Mouse (Mus musculus) adrenal gland, adult 8-10 months (tissue): ENCODE results near the gene Sprr2k. TPM values are rescaled to one million over a fixed set of nuclear protein-coding genes. Genes with fewer than 3 reads are reported as not detected.
"Not testable (repeated sequence)": the region's sequence is repeated elsewhere in the genome, so short reads cannot be mapped to it uniquely, and the experiment has no call there.

Experiments
- DNase-seq: peaks from one replicate; pipeline ENCODE4 v3.0.0; 2022
- total RNA-seq, 4 experiments: library from RNA; stranded (reverse); gene quantifications; 2 replicates each; pipeline ENCODE4 v1.2.4; 2022

Sprr2k gene
- total RNA-seq, result not detected

DNA sequence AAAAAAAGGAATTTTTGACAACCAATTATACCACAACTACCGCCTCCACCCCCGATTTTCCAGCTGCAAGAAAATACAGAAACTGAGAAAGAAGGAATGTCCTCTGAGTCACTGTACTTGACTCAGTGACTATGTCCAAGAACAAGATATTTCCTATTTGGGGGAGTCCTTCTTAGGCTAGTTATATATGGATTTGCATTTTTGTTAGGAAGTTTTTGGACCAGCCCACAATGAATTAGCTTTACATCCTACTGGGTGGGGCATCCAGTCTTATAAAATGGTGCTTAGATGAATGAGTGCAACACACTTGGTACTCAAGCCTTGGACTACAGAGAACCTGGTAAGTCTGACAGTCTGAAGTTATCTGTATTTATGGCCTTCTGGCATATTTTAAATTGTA, at the start of gene Sprr2k:
Gene Sprr2k (plus strand): TSS at position 301 of the 400 bp plus-strand sequence.
- no peak for DNase-seq

DNA sequence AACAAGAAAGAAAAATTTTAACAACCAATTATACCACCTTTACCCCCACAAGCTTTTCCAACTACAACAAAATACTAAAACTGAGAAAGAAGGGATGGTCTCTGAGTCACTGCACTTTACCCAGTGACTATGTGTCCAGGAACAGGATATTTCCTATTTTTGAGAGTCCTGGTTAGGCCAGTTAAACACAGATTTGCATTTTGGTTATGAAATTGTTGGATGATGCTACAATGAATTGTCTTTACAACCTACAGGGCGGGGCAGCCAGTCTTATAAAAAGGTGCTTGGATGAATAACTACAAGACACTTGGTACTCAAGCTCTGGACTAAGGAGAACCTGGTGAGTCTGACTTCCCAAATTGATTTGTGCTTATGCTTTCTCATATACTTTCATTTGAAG, 47.0 kb upstream of the Sprr2k start, which contains the start of gene Sprr2h:
Gene Sprr2h (plus strand): TSS at position 301 of the 400 bp plus-strand sequence.
- no peak for DNase-seq

DNA sequence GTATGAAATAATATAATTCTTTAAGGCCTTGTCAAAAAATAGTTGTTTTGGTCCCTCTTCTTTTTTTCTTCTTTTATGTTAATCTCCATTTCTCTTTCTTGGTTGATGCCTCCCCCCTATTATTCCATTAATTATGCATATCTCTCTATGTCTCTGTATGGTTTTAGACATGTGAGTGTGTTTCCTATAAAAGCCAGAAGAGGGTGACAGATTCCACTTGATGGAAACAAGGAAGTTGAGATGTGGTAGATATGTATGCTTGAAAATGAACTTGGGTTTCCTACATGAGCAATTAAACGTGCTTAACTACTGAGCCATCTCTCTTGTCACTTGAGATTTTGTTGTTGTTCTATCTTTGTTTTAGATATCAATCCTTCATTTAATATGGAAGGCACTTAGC, 38.1 kb upstream of the Sprr2k start:
- DNase-seq, result no peak

DNA sequence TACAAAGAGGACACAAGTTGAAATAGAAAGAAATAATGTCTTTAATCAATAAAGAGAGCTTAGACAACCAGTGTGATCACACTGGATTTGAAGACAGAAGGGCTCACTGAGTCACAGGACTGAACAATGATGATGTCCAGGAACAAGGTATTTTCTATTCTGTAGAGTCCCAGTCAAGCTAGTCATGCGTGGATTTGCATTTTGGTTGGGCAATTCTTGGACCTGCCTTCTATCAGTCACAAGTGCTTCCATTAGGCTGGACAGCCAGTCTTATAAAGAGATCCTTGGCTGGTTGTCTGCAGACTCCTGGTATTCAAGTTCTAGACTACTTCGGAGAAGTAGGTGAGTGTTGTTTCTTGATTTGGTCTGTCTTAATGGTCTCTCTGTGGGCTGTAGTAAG, 24.7 kb upstream of the Sprr2k start, which contains the start of gene Sprr2i:
Gene Sprr2i (plus strand): TSS at position 301 of the 400 bp plus-strand sequence.
- no peak for DNase-seq

DNA sequence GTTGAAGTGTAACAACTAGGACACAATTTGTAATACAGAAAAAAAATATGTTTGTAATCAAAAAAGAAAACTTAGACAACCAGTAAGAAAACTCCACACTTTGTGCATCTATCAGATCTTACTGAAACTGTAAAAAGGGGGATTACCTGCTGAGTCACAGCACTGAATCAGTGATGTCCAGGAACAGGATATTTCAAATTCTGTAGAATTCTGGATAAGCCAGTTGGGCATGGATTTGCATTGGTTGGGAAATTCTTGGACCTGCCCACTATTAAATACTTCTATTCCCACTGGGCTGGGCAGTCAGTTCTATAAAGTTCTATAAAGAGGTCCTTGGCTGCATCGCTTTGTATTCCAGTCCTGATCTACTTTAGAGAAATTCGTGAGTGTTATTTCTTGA, 14.6 kb upstream of the Sprr2k start, which contains the start of gene Sprr2j-ps:
Gene Sprr2j-ps (plus strand): TSS at position 301 of the 400 bp plus-strand sequence.
- no peak for DNase-seq

DNA sequence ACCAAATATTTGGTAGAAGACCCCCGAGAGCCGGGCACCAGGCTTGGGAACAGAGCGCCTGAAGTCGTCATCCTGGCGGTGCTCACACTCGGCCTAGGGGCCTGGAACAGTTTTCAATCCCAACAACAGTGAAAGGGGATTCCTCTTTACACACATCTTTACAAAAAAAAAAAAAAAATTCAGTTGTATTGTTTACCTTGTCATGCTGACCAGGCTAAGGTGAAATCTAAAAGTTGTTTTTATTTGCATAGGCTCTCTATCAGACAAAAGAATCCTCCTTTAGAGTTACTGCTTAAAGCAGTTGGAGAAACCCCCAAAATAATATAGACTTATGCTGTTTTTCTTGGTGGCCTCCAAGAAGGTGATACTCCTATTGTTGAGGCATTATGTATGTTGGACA, 3.1 kb upstream of the Sprr2k start, which contains the start of gene Gm9774:
Gene Gm9774 (minus strand): TSS at position 101 of the 400 bp plus-strand sequence.
- no peak for DNase-seq

DNA sequence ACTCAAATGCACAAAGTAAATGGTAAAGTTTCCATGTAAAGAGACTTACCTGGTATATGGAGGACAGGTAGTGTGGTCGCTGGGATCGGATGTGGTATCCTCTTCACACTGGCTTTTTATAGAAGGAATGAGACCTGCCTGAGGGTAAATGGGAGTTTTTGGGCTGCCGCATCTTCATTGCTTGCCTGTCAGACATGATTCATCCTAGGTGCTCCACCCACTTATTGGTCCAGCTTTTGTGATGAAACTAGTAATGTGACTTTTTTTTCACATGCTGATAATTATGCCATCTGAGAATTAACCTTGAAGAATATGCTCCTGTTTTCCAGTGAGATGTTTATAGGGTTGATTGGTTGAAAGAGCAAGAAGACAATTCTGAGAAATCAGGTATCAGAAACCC, 6.3 kb downstream of the Sprr2k start, which contains the start of gene Sprr1b:
Gene Sprr1b (minus strand): TSS at position 101 of the 400 bp plus-strand sequence.
- DNase-seq, result no peak

DNA sequence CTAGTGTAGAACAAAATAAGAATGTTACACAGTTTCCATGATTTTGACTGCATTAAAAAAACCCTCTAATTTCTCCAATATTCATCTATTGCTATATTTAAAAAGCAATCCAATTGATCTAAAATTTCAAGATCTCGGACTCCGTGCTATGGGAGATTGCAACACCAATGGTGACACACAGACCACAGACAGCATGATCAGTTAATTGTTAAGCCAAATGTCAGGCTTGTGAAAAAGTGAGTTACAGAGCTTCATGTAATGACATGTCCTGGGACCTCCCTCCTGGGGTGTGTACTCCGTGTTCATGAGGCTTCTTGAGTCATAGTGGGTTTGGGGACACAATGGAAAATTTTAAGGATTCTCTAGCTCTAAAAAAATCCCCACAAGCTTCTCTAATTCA, 7.8 kb downstream of the Sprr2k start:
- DNase-seq, result no peak

DNA sequence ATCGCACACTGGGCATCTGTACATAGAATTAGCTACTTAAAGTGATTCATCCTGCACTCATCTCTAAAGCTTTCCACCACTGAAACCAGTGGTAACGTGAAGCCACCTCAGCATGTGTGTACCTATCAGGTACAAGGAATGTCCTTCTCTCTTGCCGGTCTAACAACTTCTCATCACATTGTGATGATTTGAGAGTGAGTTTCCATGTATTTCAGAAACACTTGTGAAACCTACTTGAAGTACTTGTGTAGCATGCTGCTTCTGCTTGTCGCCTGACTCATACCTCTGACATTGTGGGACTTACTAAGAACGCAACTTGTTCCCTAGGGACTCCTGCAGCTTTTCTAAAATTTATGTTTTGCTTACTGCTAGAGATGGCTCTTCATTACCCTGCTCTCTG, 22.8 kb downstream of the Sprr2k start:
- no peak for DNase-seq

DNA sequence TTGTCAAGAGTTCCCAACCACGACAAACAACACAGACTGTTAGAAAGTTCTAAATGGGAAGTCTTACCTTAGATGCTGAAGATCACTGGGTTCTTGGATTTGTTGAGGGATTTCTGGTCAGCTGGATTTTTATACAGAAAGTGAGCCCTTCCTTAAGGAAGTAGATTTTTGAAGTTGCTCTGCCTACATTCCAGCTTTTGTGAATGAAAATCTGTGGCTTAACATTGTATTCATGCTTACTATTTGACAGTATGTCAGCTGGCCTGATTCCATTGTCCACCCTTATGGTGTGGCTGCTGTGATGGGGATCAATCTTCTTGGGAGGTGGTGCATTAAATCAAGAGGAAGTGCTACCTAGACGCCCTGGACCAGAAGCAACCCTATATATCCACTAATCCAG, 26.2 kb downstream of the Sprr2k start, which contains the start of gene Sprr3:
Gene Sprr3 (minus strand): TSS at position 101 of the 400 bp plus-strand sequence.
- DNase-seq, result no peak

DNA sequence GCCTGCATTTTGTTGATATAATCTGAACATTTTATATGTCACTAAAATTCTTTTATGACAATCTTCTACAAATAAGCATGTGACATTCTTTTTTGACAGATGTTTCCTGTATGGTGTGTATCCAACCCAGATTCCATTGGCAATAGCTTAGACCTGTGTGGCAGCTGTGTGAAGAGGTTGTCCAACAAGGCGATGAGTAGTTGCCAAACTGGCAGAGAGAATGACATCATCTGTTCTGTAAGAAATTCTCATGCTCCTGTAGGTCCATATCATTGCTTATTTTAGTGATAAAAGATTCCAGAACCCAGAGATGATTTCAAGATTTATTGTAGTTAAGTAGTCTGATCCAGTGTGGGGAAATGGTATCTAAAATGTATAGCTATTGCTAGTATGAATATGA, 34.2 kb downstream of the Sprr2k start:
- DNase-seq, result no peak

DNA sequence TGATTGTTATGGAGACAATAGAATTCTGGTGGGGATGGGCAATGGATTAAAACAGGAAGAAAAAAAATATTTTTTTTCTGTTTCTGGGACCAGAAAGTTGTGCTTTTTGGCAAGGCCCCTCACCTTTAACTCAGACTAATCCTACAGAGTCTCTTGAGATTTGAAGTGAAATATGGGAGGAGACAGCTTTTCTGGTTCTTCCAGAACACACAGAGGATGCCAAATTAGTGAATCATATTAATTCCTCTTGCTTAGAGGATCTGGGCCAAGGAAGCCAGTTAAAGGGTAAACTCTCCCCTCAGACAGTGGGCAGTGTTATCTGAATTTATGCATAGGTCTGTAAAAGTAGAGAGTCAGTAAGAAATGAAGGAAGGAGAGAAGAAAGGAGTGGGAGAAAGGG, 35.0 kb downstream of the Sprr2k start:
- no peak for DNase-seq

DNA sequence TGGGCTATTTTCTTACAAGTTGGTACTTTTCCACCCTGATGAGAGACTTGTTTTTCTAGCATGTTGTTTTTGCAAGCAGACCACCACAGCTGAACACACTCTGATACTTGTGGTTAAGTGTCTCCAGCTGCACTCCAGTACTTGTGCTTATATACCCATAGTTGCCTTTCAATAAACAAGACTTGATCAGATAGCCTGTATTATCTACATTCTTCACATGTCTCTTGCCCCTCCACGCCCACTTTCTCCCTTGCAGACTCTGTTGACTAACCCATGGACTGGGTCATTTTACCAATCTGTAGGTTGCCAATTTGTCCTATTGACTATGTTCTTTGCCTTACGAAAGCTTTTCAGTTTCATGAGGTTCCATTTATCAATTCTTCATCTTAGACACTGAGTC, 37.7 kb downstream of the Sprr2k start:
- DNase-seq, result no peak

DNA sequence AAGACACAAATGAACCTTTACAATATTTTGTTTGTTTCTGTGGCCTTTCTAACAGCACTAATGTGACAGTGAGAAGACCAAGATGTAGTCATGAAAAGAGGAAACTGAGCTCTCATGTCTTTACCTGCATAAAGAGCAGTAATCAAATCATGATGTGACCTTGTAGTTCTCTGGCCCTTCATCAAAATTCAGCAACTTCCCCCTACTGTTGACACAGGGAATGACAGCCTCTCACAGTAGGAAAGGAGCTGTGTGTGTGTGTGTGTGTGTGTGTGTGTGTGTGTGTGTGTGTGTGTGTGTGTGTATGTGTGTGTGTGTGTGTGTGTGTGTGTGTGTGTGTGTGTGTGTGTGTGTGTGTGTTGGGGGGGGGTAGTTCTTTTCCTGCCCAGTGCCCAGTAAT, 48.9 kb downstream of the Sprr2k start:
- DNase-seq, result not testable (repeated sequence)

Other genes with a start within 250 kb of the Sprr2k start
- not detected for gene Sprr2a1, start 216.8 kb upstream of the Sprr2k start, total RNA-seq
- gene Sprr2a2, start 216.7 kb upstream of the Sprr2k start, total RNA-seq, result not detected
- gene Sprr2a3, start 147.2 kb upstream of the Sprr2k start, total RNA-seq, result not detected
- not detected for gene Sprr2b, start 116.0 kb upstream of the Sprr2k start, total RNA-seq
- not detected for gene Sprr2d, start 93.4 kb upstream of the Sprr2k start, total RNA-seq
- not detected for gene Sprr2e, start 80.4 kb upstream of the Sprr2k start, total RNA-seq
- gene Sprr2f, start 67.4 kb upstream of the Sprr2k start, total RNA-seq, result not detected
- gene Sprr2h, start 46.9 kb upstream of the Sprr2k start, total RNA-seq, result not detected
- not detected for gene Sprr2i, start 24.6 kb upstream of the Sprr2k start, total RNA-seq
- not detected for gene Sprr2j-ps, start 14.5 kb upstream of the Sprr2k start, total RNA-seq
- 1 to 10 TPM; 2.6 to 7.5 (median 4.1) TPM for gene Gm9774, start 3.2 kb upstream of the Sprr2k start, total RNA-seq
- not detected for gene Sprr1b, start 6.2 kb downstream of the Sprr2k start, total RNA-seq
- gene Sprr3, start 26.1 kb downstream of the Sprr2k start, total RNA-seq, result not detected
- not detected for gene Sprr1a, start 53.3 kb downstream of the Sprr2k start, total RNA-seq
- not detected for gene Sprr4, start 67.9 kb downstream of the Sprr2k start, total RNA-seq
- gene 2310046K23Rik, start 101.9 kb downstream of the Sprr2k start, total RNA-seq, result not detected
- not detected for gene Ivl, start 141.2 kb downstream of the Sprr2k start, total RNA-seq
- gene Smcp, start 156.4 kb downstream of the Sprr2k start, total RNA-seq, result not detected
- not detected for gene 2210017I01Rik, start 174.9 kb downstream of the Sprr2k start, total RNA-seq
- gene Lce6a, start 189.1 kb downstream of the Sprr2k start, total RNA-seq, result not detected
- gene Lce1a1, start 215.7 kb downstream of the Sprr2k start, total RNA-seq, result not detected
- not detected for gene Lce1b, start 224.3 kb downstream of the Sprr2k start, total RNA-seq
- gene Lce1a2, start 237.7 kb downstream of the Sprr2k start, total RNA-seq, result not detected
- not detected for gene Lce1c, start 246.7 kb downstream of the Sprr2k start, total RNA-seq